In the genomic region with DNA sequence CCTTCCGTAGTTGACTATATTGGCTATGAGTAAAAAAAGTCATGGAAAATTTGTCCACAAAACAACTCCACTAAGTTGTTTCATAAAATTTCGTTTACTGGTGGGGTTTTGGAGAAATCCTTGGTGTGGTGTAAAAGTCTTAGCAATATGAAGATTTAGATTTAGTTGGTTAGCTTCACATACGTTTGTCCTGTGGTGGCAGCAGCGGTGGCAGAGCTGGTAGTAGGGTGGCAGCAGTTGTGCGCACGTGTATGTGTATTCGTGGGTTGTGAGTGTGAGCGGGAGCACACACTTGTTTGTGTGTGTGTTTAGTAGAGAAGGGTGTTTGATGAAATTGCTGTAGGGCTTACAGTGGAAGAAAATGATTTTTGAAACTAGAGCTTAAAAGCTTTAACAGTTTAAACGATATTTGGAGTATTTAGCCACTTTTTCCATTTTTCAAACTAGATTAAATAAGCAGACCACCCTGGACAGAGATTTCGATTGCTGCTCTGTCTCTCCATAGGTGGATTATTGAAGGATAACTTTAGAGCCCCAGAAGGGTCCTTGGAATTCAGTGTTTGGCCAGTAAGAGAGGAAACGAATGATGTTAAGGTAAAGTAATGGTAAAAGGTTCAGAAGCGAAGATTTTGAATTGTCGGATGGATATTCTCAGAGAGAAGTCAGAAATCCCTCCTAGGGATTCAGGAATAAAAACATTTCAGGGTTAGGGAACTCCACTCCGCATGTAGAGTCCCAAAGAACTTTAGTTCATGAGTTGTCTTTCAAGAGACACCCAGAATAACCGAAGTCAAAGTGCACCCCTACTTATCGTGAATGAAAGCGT, we compare ENCODE assay signal across 20 mouse cellular contexts. TPM values are rescaled to one million over a fixed set of nuclear protein-coding genes. Genes with fewer than 3 reads are reported as not detected.
DNase-seq lines count a peak whose midpoint lies in the region; ATAC-seq lines count a peak whose summit lies in the region.
"Had no signal": no experiment of that assay in that cellular context is flagged by ENCODE, and none has a peak within 500 bp of the region (broad histone marks: within the 10 kb centered on the region; RNA-seq: fewer than 3 reads in every experiment).

No protein-coding gene starts in this region.

- no peak overlapping the region for H3K27ac ChIP-seq in hindbrain, embryonic 14.5 days
- no peak overlapping the region for H3K27ac ChIP-seq in hindbrain, embryonic 13.5 days
- no peak overlapping the region for H3K27ac ChIP-seq in midbrain, embryonic 11.5 days (ENCODE audit: low read depth, low read length)
- no peak overlapping the region for H3K27ac ChIP-seq in midbrain, embryonic 13.5 days
- H3K27ac ChIP-seq: embryonic facial prominence, embryonic 15.5 days; forebrain, embryonic 10.5 days; gastrocnemius, adult 2 months had no signal

- H3K4me2 ChIP-seq in hindbrain, embryonic 14.5 days (replicated peaks), result no peak overlapping the region
- no peak overlapping the region for H3K4me2 ChIP-seq in hindbrain, embryonic 13.5 days
- no peak overlapping the region for H3K4me2 ChIP-seq in midbrain, embryonic 11.5 days
- no peak overlapping the region for H3K4me2 ChIP-seq in midbrain, embryonic 13.5 days (replicated peaks)
- H3K4me2 ChIP-seq: embryonic facial prominence, embryonic 15.5 days had no signal

- H3K4me3 ChIP-seq in hindbrain, embryonic 14.5 days (replicated peaks; ENCODE audit: low read length), result no peak overlapping the region
- H3K4me3 ChIP-seq in hindbrain, embryonic 13.5 days, result no peak overlapping the region
- H3K4me3 ChIP-seq in midbrain, embryonic 11.5 days (ENCODE audit: low read depth, low read length), result no peak overlapping the region
- no peak overlapping the region for H3K4me3 ChIP-seq in midbrain, embryonic 13.5 days (replicated peaks)
- H3K4me3 ChIP-seq: embryonic facial prominence, embryonic 15.5 days; erythroblast, embryonic 14.5 days; forebrain, embryonic 10.5 days; gastrocnemius, adult 2 months had no signal

- H3K36me3 ChIP-seq in hindbrain, embryonic 14.5 days (replicated peaks; ENCODE audit: control insufficient read depth, insufficient read depth), result no peaks in the 10 kb centered on the region
- no peaks in the 10 kb centered on the region for H3K36me3 ChIP-seq in hindbrain, embryonic 13.5 days
- H3K36me3 ChIP-seq in midbrain, embryonic 11.5 days (ENCODE audit: control insufficient read depth, insufficient read depth, low read length), result no peaks in the 10 kb centered on the region
- H3K36me3 ChIP-seq in midbrain, embryonic 13.5 days, result no peaks in the 10 kb centered on the region
- H3K36me3 ChIP-seq: embryonic facial prominence, embryonic 15.5 days; forebrain, embryonic 10.5 days had no signal

- H3K9ac ChIP-seq in hindbrain, embryonic 14.5 days, result no peak overlapping the region
- no peak overlapping the region for H3K9ac ChIP-seq in hindbrain, embryonic 13.5 days
- H3K9ac ChIP-seq in midbrain, embryonic 11.5 days (ENCODE audit: low read length), result no peak overlapping the region
- no peak overlapping the region for H3K9ac ChIP-seq in midbrain, embryonic 13.5 days (replicated peaks)
- H3K9ac ChIP-seq: embryonic facial prominence, embryonic 15.5 days had no signal

- no peak for ATAC-seq in hindbrain, embryonic 14.5 days (ENCODE audit: low FRiP score)
- ATAC-seq in hindbrain, embryonic 13.5 days (ENCODE audit: low FRiP score), result no peak
- ATAC-seq in midbrain, embryonic 11.5 days (ENCODE audit: low FRiP score), result no peak
- no peak for ATAC-seq in midbrain, embryonic 13.5 days
- ATAC-seq: forebrain, embryonic 14.5 days; hindbrain, embryonic 16.5 days; inflammation-experienced regulatory T-cells, adult 6 months had no signal

- no peaks in the 10 kb centered on the region; the same call in 1 of the 2 replicates for H3K4me1 ChIP-seq in hindbrain, embryonic 14.5 days (replicated peaks; ENCODE audit: control insufficient read depth, insufficient read depth, low read length)
- H3K4me1 ChIP-seq in hindbrain, embryonic 13.5 days (replicated peaks), result peaks cover 18% of the 10 kb centered on the region
- peaks cover 6% of the 10 kb centered on the region; the same call in 1 of the 2 replicates for H3K4me1 ChIP-seq in midbrain, embryonic 11.5 days (ENCODE audit: control insufficient read depth, insufficient read depth, low read length)
- H3K4me1 ChIP-seq in midbrain, embryonic 13.5 days (replicated peaks), result peaks cover 18% of the 10 kb centered on the region
- H3K4me1 ChIP-seq: embryonic facial prominence, embryonic 15.5 days had no signal

- H3K9me3 ChIP-seq in hindbrain, embryonic 14.5 days (ENCODE audit: control insufficient read depth, low read length), result no peaks in the 10 kb centered on the region
- H3K9me3 ChIP-seq in hindbrain, embryonic 13.5 days, result no peaks in the 10 kb centered on the region
- H3K9me3 ChIP-seq in midbrain, embryonic 11.5 days (ENCODE audit: control insufficient read depth, low read length), result no peaks in the 10 kb centered on the region
- no peaks in the 10 kb centered on the region for H3K9me3 ChIP-seq in midbrain, embryonic 13.5 days
- H3K9me3 ChIP-seq: embryonic facial prominence, embryonic 15.5 days; forebrain, embryonic 10.5 days had no signal

- intact Hi-C loops in gastrocnemius, postnatal 36 days (cut with DNase I), result no loop called here

- DNase-seq in hindbrain, embryonic 14.5 days (ENCODE audit: low spot score), result peak; percentile 26
- peak; percentile 94 for DNase-seq in midbrain, embryonic 11.5 days (ENCODE audit: low spot score, missing footprints)
- peak; percentile 49 for DNase-seq in retina, embryonic 14.5 days (ENCODE audit: low spot score)
- DNase-seq in gastrocnemius, postnatal 36 days, result no peak
- DNase-seq: adrenal gland, adult 2 months; adrenal gland, postnatal 25 days; cerebellum, adult 2 months; gastrocnemius, adult 2 months; gastrocnemius, postnatal 25 days; heart, adult 11 months; heart, postnatal 10 days; heart, postnatal 4 days had no signal

- 46% methylated on average over 17 of the region's 17 CpGs for WGBS in hindbrain, embryonic 14.5 days
- 47% methylated on average over 17 of the region's 17 CpGs for WGBS in hindbrain, embryonic 13.5 days
- 46% methylated on average over 17 of the region's 17 CpGs for WGBS in midbrain, embryonic 11.5 days
- 41% methylated on average over 17 of the region's 17 CpGs for WGBS in midbrain, embryonic 13.5 days

- H3K27me3 ChIP-seq in hindbrain, embryonic 14.5 days (ENCODE audit: control insufficient read depth, insufficient read depth, low read length), result peaks cover 92% of the 10 kb centered on the region
- peaks cover 87% of the 10 kb centered on the region for H3K27me3 ChIP-seq in hindbrain, embryonic 13.5 days
- H3K27me3 ChIP-seq in midbrain, embryonic 11.5 days (ENCODE audit: control insufficient read depth, insufficient read depth, low read length), result peaks cover 76% of the 10 kb centered on the region
- H3K27me3 ChIP-seq in midbrain, embryonic 13.5 days, result peaks cover 84% of the 10 kb centered on the region

RNA-seq across cellular contexts. Expression of a gene that starts 12.9 kb away (rescaled TPM):
- 34.9 and 37.5 TPM in 2 replicates for polyA plus RNA-seq in hindbrain, embryonic 14.5 days (2014; fragmentation: Nextera tagmentation; extraction: Ambion mirVana)
- polyA plus RNA-seq in hindbrain, embryonic 13.5 days (2015; fragmentation: Nextera tagmentation; extraction: Ambion mirVana), result 34.9 and 36.9 TPM in 2 replicates
- 16.5 and 17.5 TPM in 2 replicates for polyA plus RNA-seq in midbrain, embryonic 11.5 days (2014; fragmentation: Nextera tagmentation; extraction: Ambion mirVana)
- polyA plus RNA-seq in midbrain, embryonic 13.5 days (2015; fragmentation: Nextera tagmentation; extraction: Ambion mirVana), result 47.9 and 49.6 TPM in 2 replicates
- total RNA-seq in gastrocnemius, postnatal 36 days (2021), result 1 to 10 TPM; 2.1 to 2.2 TPM

RNA-seq across cellular contexts. Expression of a gene that starts 45.8 kb away (rescaled TPM):
- 0.35 and 0.63 TPM in 2 replicates for polyA plus RNA-seq in hindbrain, embryonic 14.5 days (2014; fragmentation: Nextera tagmentation; extraction: Ambion mirVana)
- 0.47 and 0.73 TPM in 2 replicates for polyA plus RNA-seq in hindbrain, embryonic 13.5 days (2015; fragmentation: Nextera tagmentation; extraction: Ambion mirVana)
- polyA plus RNA-seq in midbrain, embryonic 11.5 days (2014; fragmentation: Nextera tagmentation; extraction: Ambion mirVana), result 0.08 and 0.22 TPM in 2 replicates
- 0.43 and 0.70 TPM in 2 replicates for polyA plus RNA-seq in midbrain, embryonic 13.5 days (2015; fragmentation: Nextera tagmentation; extraction: Ambion mirVana)
- total RNA-seq in gastrocnemius, postnatal 36 days (2021), result under 1 TPM; 0.17 to 0.48 TPM
- total RNA-seq: adrenal gland, postnatal 25 days; heart, postnatal 4 days had no signal
- polyA plus RNA-seq: erythroblast, embryonic 14.5 days; inflammation-experienced regulatory T-cells, adult 6 months had no signal

Comparison
In these comparisons a context has a peak if more than half of its experiments do, and no peak if none do; other contexts are left out.
1. DNase-seq: peak in hindbrain, embryonic 14.5 days (single experiment), midbrain, embryonic 11.5 days (single experiment) and retina, embryonic 14.5 days (single experiment); none in gastrocnemius, postnatal 36 days (0 of 2).